Comparison of ENCODE assay signal across 14 mouse cellular contexts in genomic region chr9:61442951-61443630, GRCm38 (mm10).
DNase-seq lines count a peak whose midpoint lies in the region; ATAC-seq and TF ChIP-seq lines count a peak whose summit lies in the region.
"Had no signal": no experiment of that assay in that cellular context is flagged by ENCODE, and none has a peak within 500 bp of the region (broad histone marks: within the 10 kb centered on the region; RNA-seq: fewer than 3 reads in every experiment).

No protein-coding gene starts in this region.

- no peak overlapping the region for H3K4me3 ChIP-seq in kidney, adult 2 months (ENCODE audit: insufficient read depth, low read depth, low read length)
- no peak overlapping the region for H3K4me3 ChIP-seq in embryonic facial prominence, embryonic 11.5 days (ENCODE audit: low read depth, low read length)
- H3K4me3 ChIP-seq in limb, embryonic 10.5 days = no peak overlapping the region
- H3K4me3 ChIP-seq in intestine, embryonic 15.5 days (replicated peaks) = no peak overlapping the region
- H3K4me3 ChIP-seq: heart, embryonic 15.5 days had no signal

- H3K4me1 ChIP-seq in kidney, adult 2 months (ENCODE audit: control insufficient read depth, insufficient read depth, low read length) = no peaks in the 10 kb centered on the region
- peaks cover 6% of the 10 kb centered on the region for H3K4me1 ChIP-seq in embryonic facial prominence, embryonic 11.5 days (ENCODE audit: control insufficient read depth, insufficient read depth, low read length)
- H3K4me1 ChIP-seq in limb, embryonic 10.5 days = peaks cover 41% of the 10 kb centered on the region
- H3K4me1 ChIP-seq in intestine, embryonic 15.5 days (replicated peaks) = peaks cover 10% of the 10 kb centered on the region

- H3K27ac ChIP-seq in kidney, adult 2 months (ENCODE audit: insufficient read depth, low read depth, low read length) = no peak overlapping the region
- no peak overlapping the region for H3K27ac ChIP-seq in embryonic facial prominence, embryonic 11.5 days (replicated peaks; ENCODE audit: low read depth, low read length)
- H3K27ac ChIP-seq in limb, embryonic 10.5 days = peak overlapping the region; percentile 3; the same call in 1 of the 2 replicates
- H3K27ac ChIP-seq in intestine, embryonic 15.5 days = no peak overlapping the region
- H3K27ac ChIP-seq: heart, embryonic 15.5 days had no signal

- TF ChIP-seq POLR2A in kidney, adult 2 months (IDR thresholded peaks at IDR 0.05; ENCODE audit: low read depth, low read length) = no peak

- H3K9me3 ChIP-seq in embryonic facial prominence, embryonic 11.5 days (replicated peaks; ENCODE audit: control insufficient read depth, low read length) = no peaks in the 10 kb centered on the region
- no peaks in the 10 kb centered on the region for H3K9me3 ChIP-seq in limb, embryonic 10.5 days (replicated peaks)
- no peaks in the 10 kb centered on the region for H3K9me3 ChIP-seq in intestine, embryonic 15.5 days
- H3K9me3 ChIP-seq: heart, embryonic 15.5 days had no signal

- H3K4me2 ChIP-seq in embryonic facial prominence, embryonic 11.5 days (ENCODE audit: low read depth, low read length) = no peak overlapping the region
- H3K4me2 ChIP-seq in intestine, embryonic 15.5 days (replicated peaks) = no peak overlapping the region
- H3K4me2 ChIP-seq: heart, embryonic 15.5 days had no signal

- H3K9ac ChIP-seq in embryonic facial prominence, embryonic 11.5 days (replicated peaks; ENCODE audit: low read length) = no peak overlapping the region
- H3K9ac ChIP-seq in intestine, embryonic 15.5 days = no peak overlapping the region
- H3K9ac ChIP-seq: heart, embryonic 15.5 days had no signal

- no peaks in the 10 kb centered on the region for H3K36me3 ChIP-seq in kidney, adult 2 months (ENCODE audit: control insufficient read depth, insufficient read depth, low read length)
- no peaks in the 10 kb centered on the region for H3K36me3 ChIP-seq in embryonic facial prominence, embryonic 11.5 days (replicated peaks; ENCODE audit: control insufficient read depth, insufficient read depth, low read depth, low read length)
- no peaks in the 10 kb centered on the region for H3K36me3 ChIP-seq in limb, embryonic 10.5 days
- no peaks in the 10 kb centered on the region for H3K36me3 ChIP-seq in intestine, embryonic 15.5 days
- H3K36me3 ChIP-seq: heart, embryonic 15.5 days had no signal

- WGBS in kidney, adult 2 months = 69% methylated on average over 5 of the region's 5 CpGs
- 49% methylated on average over 5 of the region's 5 CpGs for WGBS in embryonic facial prominence, embryonic 11.5 days
- 52% methylated on average over 5 of the region's 5 CpGs for WGBS in limb, embryonic 10.5 days
- WGBS in intestine, embryonic 15.5 days = 52% methylated on average over 5 of the region's 5 CpGs

- no peak for TF ChIP-seq CTCF in kidney, adult 2 months (conservative IDR thresholded peaks at IDR 0.05; ENCODE audit: insufficient read depth, insufficient read length, low read depth, low read length)

- ATAC-seq in embryonic facial prominence, embryonic 11.5 days (replicated peaks; ENCODE audit: insufficient number of reproducible peaks, low FRiP score, low TSS enrichment, low read depth) = no peak
- ATAC-seq in intestine, embryonic 15.5 days = no peak
- ATAC-seq: inflammation-experienced regulatory T-cells, adult 6 months had no signal

- no peaks in the 10 kb centered on the region for H3K27me3 ChIP-seq in kidney, adult 2 months (replicated peaks; ENCODE audit: control insufficient read depth, insufficient read depth, low read length)
- H3K27me3 ChIP-seq in embryonic facial prominence, embryonic 11.5 days (ENCODE audit: control insufficient read depth, insufficient read depth, low read length) = no peaks in the 10 kb centered on the region
- peaks cover 45% of the 10 kb centered on the region for H3K27me3 ChIP-seq in limb, embryonic 10.5 days (ENCODE audit: low read depth, poor library complexity, severe bottlenecking)
- H3K27me3 ChIP-seq in intestine, embryonic 15.5 days (replicated peaks) = no peaks in the 10 kb centered on the region

- DNase-seq in embryo, embryonic 10 days (ENCODE audit: low spot score) = peak; percentile 40
- no peak for DNase-seq in embryo, embryonic 9.5 days (ENCODE audit: extremely low spot score)
- DNase-seq in kidney, adult 2 months = peak; percentile 26
- DNase-seq in kidney, adult 18-20 months = no peak
- DNase-seq in embryonic facial prominence, embryonic 11.5 days (ENCODE audit: low spot score) = peak; percentile 38
- DNase-seq in limb, embryonic 10.5 days (ENCODE audit: low spot score) = no peak
- DNase-seq in urinary bladder, adult 2 months (ENCODE audit: low spot score) = no peak
- DNase-seq: cerebellum, adult 8-10 months; layer of hippocampus, postnatal 36 days; spleen, adult 18-20 months; thymus, adult 18-20 months had no signal

Comparison
In these comparisons a context has a peak if more than half of its experiments do, and no peak if none do; other contexts are left out.
1. DNase-seq: peak in embryo, embryonic 10 days (single experiment), kidney, adult 2 months (single experiment) and embryonic facial prominence, embryonic 11.5 days (single experiment); none in embryo, embryonic 9.5 days (single experiment), kidney, adult 18-20 months (single experiment), limb, embryonic 10.5 days (single experiment) and urinary bladder, adult 2 months (single experiment).